Mouse (Mus musculus) left cerebral cortex, postnatal 14 days (tissue): ENCODE results near the gene Adcy10. TPM values are rescaled to one million over a fixed set of nuclear protein-coding genes. Genes with fewer than 3 reads are reported as not detected.

ENCODE experiments used
- DNase-seq, 2 experiments: peaks; one replicate each; pipeline ENCODE4 v3.0.0; 2021 to 2022; ENCODE audit warnings: low spot score in 2 of 2, mixed read lengths in 1 of 2
- intact Hi-C: fragments of 180-260 bp; cut with DNase I; formaldehyde crosslinking; loops from one replicate; pipeline ENCODE4 v1.15.1; 2025
- long read RNA-seq, 2 experiments: library from polyadenylated mRNA; stranded (forward); transcript quantifications; one replicate each; pipeline ENCODE4 v2.0.0; 2021
- total RNA-seq, 2 experiments: library from RNA; stranded (reverse); gene quantifications; 2 replicates each; pipeline ENCODE4 v1.2.3; 2021

The Adcy10 gene
- 1 to 10 TPM in 1 of 2 experiments, under 1 TPM in 1; 0.53 to 1.3 TPM for total RNA-seq
- long read RNA-seq, experiment 1, partial matches to known transcripts: 1 of 2 reads
- long read RNA-seq, experiment 1, other reads (novel, unspliced or antisense): 1 of 2 reads
- long read RNA-seq, experiment 2, partial matches to known transcripts: 0 of 1 reads
- long read RNA-seq, experiment 2, other reads (novel, unspliced or antisense): 1 of 1 reads

DNA sequence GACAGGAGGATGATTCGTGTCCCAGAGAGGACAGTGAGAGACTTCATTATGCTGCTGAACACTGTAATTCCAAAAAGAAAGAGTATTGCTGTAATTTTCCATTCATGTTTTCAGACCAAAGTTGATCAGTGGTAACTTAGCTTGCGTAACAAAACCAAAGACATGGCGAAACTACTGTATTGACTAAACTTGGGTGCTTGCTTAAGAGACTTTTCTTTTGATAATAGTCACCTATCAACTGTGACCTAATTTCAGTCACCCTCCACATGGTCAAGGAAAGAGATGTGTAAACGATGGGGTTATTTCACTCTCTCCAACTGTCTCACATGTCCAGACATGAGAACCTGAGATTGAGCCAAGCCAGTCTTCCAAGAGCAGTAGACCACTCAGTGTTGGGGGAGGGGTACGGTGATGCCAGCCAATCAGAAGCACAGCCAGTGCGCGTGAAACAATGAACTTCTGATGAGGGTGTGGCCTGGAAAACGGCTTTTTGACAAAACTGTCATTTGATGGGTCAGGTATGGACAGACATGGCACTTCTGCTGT, at the start of gene Adcy10:
Gene Adcy10 (plus strand): TSS at position 496 of the 546 bp plus-strand sequence.
- intact Hi-C loops: no loop called here
- no peak for DNase-seq

DNA sequence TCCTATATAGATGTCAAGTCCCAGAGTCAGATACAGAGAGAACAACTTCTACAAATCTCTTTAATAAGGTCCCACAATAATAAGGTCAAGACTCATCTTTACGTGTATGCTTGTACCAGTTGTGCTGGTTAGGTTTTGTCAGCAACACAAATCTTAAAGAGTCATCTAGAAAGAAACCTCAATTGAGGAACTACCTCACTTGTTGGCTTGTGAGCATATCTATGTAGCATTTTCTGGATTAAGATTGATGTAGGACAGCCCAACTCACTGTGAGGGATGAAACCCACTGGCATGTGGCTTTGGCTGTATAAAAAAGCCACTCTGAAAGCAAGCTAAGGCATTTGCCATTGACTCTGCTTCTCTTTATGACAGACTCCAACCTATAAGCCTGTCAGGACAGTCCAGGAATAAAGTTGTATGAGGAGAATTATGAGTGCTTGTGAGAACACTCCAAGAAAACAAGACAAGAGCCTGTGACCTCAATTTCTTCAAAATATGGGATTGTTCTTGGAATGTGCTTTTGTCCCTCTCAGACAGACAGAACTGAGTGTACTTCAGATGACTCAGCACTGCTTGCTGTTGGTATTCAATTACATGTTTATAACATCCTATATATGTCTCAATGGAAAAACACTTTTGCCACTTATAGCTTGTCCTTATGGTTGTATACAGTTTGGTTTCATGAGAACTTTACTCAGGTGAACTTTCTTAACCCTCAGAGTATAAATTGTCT, 46.5 kb upstream of the Adcy10 start:
- DNase-seq: no peak
- intact Hi-C loops: no loop called here

- intact Hi-C loops: no loop called here
- DNase-seq: no peak
These were observed 44.2 kb upstream of the Adcy10 start for GRCm38 (mm10) chr1:165440788-165441187.

DNA sequence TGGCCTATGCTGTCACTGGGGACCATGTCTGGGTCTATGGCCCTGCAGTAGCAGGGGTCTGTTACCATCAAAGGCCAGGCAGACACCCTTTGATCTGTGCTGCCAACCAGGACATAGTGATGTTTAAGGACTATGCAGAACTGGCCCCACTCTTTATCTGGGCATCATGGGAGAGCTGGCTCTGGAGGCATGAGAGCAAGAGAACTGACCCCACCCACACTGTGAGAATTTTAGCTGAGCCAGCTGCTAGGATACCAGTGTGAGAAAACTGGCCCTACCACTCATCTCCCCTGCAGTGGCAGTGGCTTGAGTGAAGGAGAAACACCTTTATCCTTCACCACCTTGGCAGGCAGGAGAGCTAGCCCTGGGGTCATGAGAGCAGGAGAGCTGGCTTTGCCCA, 43.8 kb upstream of the Adcy10 start:
- no peak for DNase-seq
- intact Hi-C loops: no loop called here

- intact Hi-C loops: no loop called here
- DNase-seq: no peak
These were observed 43.3 kb upstream of the Adcy10 start for GRCm38 (mm10) chr1:165441719-165442118.

GRCm38 (mm10) chr1:165459041-165459502, 25.9 kb upstream of the Adcy10 start:
- peak in 1 of 2 experiments; percentile 23 for DNase-seq
- intact Hi-C loops: loop anchor here (10.0 kb wide), 1 partner anchor 224 kb away; the partner anchor contains the start of gene Tiprl

DNA sequence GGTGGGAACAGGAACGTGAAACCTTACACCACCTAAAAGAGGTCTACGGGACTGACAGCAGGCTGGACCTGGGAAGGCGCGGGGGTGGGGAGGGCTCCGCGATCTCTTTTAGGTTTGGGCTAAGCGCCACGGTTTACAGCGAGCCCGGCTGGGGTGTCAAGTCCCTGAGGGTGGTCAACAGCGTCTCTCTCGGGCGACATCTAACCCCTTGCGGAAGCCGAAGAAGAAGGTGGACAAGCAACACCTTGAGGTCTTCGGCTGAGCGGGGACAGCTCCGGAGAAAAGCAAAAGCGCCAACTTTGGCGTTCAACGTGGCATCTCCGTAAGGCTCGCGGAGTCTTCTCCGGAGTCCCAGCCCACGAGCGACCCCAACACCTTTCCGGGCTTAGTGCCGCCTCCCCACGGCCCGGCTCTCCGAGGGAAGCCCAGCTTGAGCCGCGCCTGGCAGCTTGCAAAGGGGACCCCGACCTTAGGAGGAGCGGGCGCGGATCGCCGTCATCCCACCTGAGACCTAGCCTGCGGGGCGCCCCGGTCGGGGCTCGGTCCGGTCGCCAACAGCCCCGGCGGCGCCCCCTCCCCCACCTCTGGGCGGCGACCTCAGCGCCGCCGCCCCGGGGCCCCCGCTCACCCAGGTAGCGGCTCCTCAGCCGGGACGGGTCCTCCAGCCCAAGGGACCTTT, 25.3 kb upstream of the Adcy10 start:
- DNase-seq: peak; percentile 19 to 37
- intact Hi-C loops: loop anchor here (2.0 to 10.0 kb wide), 2 partner anchors 183 to 225 kb away; partner anchors contain the start of gene Tiprl

GRCm38 (mm10) chr1:165460360-165460800, 24.6 kb upstream of the Adcy10 start, which contains the start of the genes Dcaf6 and Mpc2:
Gene Dcaf6, minus strand, starts transcription at chr1:165460475.
Gene Mpc2, plus strand, starts transcription at chr1:165460637.
- intact Hi-C loops: loop anchor here (2.0 kb wide), 1 partner anchor 182 kb away; no protein-coding TSS in a partner anchor
- peak; percentile 99 for DNase-seq

GRCm38 (mm10) chr1:165460801-165461377, 24.1 kb upstream of the Adcy10 start:
- peak; percentile 99 to 100 for DNase-seq
- intact Hi-C loops: loop anchor here (2.0 kb wide), 1 partner anchor 182 kb away; no protein-coding TSS in a partner anchor

DNA sequence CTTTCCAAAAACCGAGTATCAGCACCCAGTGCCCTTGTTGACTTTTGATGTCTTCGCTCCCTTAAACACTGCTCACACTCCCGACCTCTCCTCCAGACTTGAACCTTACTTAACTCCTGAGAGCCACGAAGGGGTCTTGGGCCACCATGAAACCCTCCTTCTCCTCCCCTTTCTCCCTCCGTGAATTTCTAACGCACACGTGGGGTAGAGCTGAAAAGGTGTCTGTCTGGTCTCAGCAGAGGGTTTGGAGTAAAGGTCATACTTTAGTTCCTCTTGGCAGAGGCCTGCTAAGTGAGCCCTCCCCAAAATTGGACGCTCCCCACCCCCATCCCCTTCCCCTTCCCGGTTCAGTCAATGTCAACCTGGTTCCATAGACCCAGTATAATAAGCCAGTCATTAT, 23.3 kb upstream of the Adcy10 start:
- intact Hi-C loops: loop anchor here (2.0 kb wide), 2 partner anchors 41 to 181 kb away; no protein-coding TSS in a partner anchor
- no peak for DNase-seq

GRCm38 (mm10) chr1:165462861-165463260, 22.1 kb upstream of the Adcy10 start:
- DNase-seq: no peak
- intact Hi-C loops: loop anchor here (2.0 kb wide), 1 partner anchor 42 kb away; no protein-coding TSS in a partner anchor

- no peak for DNase-seq
- intact Hi-C loops: no loop called here
These were observed 20.4 kb upstream of the Adcy10 start for GRCm38 (mm10) chr1:165464574-165464973.

GRCm38 (mm10) chr1:165468971-165469370, 16.0 kb upstream of the Adcy10 start:
- intact Hi-C loops: no loop called here

GRCm38 (mm10) chr1:165469717-165470116, 15.3 kb upstream of the Adcy10 start:
- intact Hi-C loops: no loop called here
- DNase-seq: no peak

More at GRCm38 (mm10) chr1:165468971-165469370, 16.0 kb upstream of the Adcy10 start:
- DNase-seq: no peak

- intact Hi-C loops: no loop called here
- no peak for DNase-seq
These were observed 13.5 kb upstream of the Adcy10 start for GRCm38 (mm10) chr1:165471490-165471889.

DNA sequence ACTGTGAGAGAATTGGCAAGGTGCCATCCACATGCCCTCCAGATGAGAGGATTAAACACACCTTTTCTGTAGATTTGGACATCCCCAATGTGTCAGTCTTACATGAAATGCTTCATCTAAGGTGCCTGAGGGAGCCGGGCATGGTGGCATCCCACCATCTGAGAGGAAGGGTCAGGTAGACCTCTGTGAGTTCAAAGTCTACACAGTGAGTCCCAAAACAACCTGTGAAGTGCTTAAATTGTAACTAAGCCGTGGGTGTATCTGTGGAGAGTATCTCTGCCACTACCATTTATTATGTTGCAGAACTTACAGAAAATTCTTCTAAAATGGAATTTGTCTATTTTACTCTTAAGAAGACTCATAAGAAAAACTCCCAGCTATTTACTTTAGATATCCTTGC, 1.1 kb downstream of the Adcy10 start:
- intact Hi-C loops: no loop called here
- DNase-seq: peak in 1 of 2 experiments; percentile 7

GRCm38 (mm10) chr1:165489197-165489596, 4.2 kb downstream of the Adcy10 start:
- intact Hi-C loops: no loop called here
- DNase-seq: no peak

- intact Hi-C loops: no loop called here
- DNase-seq: no peak
These were observed 13.9 kb downstream of the Adcy10 start for GRCm38 (mm10) chr1:165498856-165499255.
